Mouse (Mus musculus): ENCODE results near the gene Slamf1.

The Slamf1 gene

DNA sequence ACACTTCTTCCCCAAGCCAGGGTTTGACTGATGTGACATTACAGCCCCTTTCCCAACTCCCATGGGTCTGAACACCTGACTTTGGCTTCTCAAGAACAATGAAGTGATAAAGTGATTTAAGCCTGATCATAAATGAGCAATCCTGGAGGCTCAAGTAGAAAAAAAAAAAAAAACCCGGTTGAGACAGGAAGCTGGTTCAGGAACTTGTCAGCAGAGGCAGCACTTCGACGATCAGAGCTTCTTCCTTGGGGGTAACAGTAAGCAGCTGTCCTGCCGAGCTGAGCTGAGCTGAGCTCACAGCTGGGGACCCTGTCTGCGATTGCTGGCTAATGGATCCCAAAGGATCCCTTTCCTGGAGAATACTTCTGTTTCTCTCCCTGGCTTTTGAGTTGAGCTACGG, at the start of gene Slamf1:
Slamf1 (plus strand) TSS at position 230 of the 400 bp plus-strand sequence.
- peak; percentile 82 for DNase-seq

GRCm38 (mm10) chr1:171731195-171731594, 35.7 kb upstream of the Slamf1 start:
- peak; percentile 31 for DNase-seq

DNA sequence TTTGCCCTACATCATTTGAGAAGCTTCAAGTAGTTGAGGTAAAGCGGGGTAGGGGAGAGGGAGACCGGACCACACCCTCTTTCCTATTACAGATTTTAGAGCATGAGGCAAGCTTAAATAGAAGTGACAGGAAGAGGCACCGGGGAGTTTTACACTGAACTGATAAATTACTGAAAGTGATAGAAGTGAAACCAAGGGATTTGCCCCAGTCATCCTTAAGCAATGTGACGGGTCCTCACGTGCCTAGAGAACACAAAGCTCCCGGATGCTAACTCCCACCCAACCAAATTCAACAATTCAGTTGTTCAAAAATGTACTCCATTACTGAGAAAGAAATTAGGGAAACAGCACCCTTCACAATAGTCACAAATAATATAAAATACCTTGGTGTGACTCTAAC, 32.0 kb upstream of the Slamf1 start:
- no peak for DNase-seq

DNA sequence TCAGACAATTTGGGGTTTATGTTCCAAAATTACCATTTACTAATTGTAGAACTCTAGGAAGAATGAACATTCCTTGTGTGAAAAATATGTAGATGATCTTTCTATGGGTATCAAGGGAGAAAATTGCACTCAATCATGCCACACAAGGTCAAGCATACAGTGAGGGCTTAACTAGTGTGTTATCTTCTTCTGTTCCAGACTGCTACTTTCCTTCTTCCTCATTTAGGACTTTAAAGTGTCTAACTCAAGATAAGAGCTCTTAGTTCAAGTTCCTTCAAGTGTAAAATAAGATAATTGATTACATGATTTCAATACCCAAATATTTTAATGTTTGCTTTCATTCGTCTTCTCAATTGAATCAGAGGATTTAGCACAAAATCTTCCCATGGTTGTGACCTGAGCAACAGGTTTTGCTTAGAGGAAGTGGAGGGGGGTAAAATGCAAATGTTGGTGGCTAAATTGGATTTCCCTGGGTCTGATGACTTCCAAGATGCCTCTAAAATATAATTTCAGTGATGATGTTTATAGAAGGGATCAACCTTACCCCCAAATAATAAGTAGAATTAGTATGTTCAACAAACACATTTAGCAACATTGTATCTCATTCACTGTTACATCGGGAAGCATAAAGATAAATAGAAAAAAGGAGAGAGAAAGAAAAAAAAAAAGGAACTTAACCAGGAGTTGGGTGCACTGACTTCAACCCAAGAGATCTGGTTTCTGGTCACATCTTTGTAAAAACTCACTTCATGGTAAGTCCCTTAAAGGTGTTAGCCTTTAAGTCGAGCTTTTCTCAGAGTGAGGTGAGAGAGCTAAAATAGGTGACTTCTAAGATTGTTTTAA, 18.6 kb upstream of the Slamf1 start:
- no peak for DNase-seq

- DNase-seq: no peak
Observed at GRCm38 (mm10) chr1:171761853-171762448, 5.0 kb upstream of the Slamf1 start.

DNA sequence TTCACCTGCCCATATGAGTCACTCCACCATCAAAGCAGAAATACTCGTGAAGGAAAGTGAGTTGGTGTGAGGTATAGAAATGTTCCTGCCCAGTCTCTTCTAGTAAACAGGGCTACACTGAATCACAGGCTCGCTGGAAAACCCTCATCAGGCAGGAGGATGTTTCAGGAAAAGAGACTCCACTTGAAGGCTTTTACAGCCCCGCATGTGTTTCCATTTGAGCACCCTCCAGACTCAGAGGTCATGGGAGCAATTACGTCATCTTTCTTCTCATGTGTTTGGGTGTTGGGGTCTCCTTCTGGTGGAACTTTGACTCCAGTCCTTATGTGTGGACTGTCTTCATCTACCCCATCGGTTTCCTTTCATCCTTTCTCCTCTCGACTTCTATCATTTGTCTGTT, 4.1 kb downstream of the Slamf1 start:
- peak; percentile 21 for DNase-seq

DNA sequence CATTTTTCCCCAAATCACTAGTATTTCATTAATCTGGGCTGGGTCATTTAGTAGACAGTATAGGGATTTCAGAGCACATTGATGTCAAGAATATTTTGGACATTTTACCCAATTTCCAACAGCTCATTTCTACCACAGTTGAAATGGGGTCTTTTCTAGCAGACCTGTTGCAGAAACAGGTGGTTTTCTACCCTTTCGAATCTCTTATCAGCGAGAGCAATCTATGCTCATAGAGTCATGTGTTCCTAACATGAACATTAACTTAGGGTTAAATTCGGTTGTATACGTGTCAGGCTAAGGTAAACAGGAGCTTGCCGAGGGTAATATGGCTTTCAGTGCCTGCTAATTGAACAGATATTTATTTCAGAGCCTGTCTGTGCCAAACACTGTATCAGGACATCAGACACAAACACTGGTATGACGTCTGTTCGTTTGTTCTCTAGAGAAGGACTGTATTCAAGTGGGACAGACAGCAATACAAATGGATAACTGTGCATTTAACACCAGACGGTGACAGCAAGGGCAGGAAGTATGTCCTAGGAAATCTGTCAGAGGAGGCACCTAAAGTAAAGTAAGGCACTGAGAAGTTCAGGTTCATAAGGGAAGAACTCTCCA, 5.3 kb downstream of the Slamf1 start:
- DNase-seq: peak; percentile 30

DNA sequence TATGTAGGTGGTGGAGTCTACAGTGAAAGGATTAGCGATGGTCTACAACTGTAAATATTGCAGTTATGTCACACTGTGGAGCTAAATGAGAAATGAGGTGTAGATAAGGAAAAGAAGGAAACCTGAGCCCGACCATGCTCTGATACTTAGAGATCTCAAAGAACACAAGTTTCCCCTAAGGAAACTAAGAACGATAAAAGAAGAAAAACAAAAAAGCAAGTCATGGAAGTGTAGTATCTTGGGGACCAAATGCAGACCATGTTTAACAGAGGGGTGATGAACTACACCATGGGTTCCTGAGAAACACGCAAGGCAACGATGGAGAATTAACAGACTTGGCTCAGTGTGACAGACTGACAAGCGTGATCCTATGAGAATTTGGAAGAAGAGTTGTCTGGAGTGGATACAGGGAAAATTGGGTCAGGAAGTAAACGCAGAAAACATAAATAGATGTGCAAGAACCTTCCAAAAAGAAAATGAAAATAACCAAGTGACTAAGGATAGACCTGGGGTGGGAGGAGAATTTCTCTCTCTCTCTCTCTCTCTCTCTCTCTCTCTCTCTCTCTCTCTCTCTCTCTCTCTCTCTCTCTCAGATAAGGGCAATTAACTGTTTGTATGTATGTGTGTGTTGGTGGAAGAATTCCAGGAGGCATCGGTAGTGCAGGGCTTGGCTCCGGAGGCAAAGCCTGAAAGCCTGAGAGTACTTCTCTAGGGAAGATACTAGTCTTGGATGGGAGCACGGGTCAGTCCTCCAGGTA, 6.5 kb downstream of the Slamf1 start:
- no peak for DNase-seq

GRCm38 (mm10) chr1:171774266-171774665, 7.3 kb downstream of the Slamf1 start:
- DNase-seq: no peak

DNA sequence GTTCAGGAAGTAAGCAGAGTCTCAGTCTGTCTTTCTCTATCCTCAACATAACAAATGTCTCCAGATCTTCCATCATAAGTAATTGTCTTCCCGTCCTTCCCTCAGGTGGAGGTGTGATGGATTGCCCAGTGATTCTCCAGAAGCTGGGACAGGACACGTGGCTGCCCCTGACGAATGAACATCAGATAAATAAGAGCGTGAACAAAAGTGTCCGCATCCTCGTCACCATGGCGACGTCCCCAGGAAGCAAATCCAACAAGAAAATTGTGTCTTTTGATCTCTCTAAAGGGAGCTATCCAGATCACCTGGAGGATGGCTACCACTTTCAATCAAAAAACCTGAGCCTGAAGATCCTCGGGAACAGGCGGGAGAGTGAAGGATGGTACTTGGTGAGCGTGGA, 7.8 kb downstream of the Slamf1 start:
- no peak for DNase-seq

DNA sequence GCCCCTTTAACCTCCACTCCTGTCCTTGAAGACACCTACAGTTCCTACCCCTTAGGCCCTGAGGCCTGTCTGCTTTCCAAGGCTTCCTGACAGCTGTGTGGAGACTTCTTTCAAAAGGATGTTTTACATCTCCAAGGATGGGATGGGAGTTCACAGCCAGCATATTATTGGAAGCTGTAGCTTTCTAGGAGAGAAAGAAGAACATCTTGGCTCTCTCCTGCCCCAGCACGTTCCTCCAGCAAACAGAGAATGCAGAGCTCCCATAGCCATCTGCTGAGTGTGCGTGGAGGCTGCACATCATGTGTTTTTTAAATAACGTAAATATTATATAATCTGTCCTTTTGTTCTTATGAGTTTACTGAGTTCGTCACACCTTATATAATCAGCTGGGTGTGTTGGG, 8.9 kb downstream of the Slamf1 start:
- no peak for DNase-seq

GRCm38 (mm10) chr1:171777026-171777425, 10.1 kb downstream of the Slamf1 start:
- peak; percentile 80 for DNase-seq

DNA sequence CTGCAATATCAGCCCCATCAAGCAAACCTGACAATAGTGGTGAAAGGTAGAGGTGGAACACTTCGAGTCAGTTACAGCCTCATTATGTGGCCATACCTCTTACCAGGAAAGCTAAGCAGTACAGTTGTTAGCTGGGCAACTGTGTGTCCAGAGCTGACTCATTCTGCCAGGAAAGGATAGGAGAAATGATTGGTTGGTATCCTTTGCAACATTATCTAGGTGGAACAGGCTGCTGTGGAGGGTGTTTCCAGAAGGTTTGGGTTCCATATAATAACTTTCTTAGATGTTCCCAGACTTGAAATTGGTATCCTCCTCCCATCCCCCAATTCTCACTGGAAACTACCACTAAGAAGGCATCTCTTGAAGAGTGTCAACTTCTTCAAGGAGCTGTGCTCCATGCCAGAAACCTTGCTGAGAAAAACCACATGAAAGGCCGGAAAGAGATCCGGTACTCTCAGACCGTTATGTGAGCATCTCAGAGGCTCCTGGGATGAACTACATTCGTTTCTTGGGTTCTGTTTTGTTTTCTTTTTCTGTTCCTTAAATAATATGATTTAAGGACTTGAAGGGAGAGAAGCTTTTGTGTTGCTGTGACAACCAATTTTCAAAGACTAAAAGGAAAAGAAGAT, 15.5 kb downstream of the Slamf1 start:
- peak; percentile 80 for DNase-seq

DNA sequence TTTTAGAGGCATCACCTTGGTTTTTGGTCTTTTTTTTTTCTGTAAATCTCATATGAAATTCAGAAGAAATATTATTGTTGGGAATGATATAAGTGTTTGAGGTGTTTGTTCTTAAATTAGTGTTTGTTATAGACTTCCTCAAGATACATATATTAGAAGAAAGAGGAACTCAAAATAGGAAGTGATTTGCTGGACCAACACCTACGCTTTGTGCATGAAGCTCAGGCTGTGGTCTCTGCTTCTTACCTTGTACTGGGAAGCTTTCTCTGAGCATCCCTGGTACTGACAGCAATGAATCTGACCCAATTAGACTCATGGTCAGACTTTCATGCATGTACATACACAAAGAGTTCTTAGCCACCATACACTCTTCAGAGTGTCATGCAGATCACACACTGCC, 18.9 kb downstream of the Slamf1 start:
- DNase-seq: no peak

DNA sequence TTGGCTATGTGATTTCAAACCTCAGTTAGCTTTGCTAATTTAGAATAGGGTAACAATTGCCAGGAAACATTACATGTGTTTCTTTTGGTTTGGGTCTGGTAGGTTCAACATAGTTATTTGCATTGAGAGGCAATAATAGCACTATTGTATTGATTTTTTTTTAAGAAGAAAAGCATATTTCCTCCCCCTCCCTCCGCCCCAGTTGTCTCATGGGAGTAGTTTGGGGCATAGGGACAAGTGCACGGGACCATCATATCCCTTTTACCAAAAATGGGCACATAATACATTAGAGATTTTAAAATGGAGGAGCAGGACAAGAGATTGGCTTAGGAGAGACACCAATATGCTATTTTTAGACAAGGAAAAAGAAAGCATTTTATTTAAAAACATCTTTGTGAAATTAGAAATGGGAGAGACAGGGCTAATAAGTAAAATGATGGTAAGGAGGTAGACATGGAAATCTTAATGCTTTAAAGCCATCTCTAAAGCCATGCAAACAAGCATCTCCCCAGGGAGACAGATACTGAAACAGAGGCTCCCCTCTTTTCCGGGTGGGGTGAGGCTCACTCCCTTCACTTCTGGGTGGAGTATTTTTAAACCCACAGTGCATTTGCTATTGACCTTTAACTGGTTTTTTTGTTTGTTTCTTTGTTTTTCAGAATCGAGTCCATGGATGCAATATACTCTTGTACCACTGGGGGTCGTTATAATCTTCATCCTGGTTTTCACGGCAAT, 20.5 kb downstream of the Slamf1 start:
- DNase-seq: no peak

DNA sequence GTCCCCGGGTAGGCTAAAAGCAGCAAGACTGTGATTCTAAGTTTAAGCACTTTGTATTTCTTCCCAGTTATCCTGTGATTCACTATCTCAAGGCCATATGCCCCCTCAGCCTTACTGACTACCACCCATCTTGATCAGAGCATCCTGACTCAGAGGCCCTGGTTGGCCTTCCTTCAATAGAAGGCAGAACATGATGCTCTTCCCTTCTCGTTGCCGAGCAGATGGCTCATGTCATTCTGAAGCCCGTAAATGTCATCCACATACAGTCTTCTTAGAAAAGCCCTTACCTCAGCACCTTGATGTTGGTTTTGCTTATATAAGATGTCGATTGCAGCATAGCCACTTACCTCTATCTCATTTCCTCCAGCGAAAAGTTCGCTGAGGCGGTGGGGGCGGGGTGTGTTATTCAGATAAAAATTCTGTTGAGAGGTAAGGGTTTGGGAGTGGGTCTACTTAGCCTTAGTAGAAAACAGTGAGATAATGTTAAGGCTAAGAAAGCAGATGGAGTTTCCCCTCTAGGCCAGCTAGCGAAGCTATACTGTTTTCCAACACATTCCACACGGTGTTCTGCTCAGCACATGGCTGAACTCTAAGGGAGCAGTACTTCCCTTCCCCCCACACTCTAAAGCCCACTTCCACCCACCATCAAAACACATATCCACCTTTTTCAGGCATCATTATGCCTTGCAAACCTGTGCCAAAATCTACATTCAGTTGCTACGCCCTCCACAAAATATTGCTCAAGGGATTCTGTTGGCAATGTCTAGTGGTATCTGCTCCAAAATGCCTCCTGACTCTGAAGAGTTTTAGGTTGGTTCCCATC, 21.7 kb downstream of the Slamf1 start:
- peak; percentile 64 for DNase-seq

GRCm38 (mm10) chr1:171789407-171789806, 22.5 kb downstream of the Slamf1 start:
- no peak for DNase-seq

- DNase-seq: no peak
Observed at GRCm38 (mm10) chr1:171791491-171791890, 24.6 kb downstream of the Slamf1 start.

GRCm38 (mm10) chr1:171796185-171796584, 29.3 kb downstream of the Slamf1 start:
- DNase-seq: no peak

- DNase-seq: no peak
Observed at GRCm38 (mm10) chr1:171797840-171798239, 30.9 kb downstream of the Slamf1 start.

DNA sequence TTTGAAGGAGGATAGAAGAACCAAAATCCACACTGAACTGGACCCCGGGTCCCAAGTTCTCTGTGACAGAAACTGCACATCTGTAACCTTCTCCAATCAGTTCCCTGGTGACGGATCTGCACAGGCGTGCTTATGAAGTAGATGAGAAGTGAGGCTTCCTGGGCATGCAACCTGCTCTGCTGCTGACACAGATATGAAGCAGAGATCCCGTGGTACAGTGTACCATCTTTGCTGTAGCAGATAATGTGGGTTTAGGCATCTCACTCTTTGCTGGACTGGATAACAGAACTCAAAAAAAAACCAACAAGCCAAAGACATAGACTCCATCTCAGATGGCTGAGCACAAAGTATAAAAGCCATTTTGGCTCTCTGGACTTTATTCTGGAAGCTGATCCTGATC, 32.7 kb downstream of the Slamf1 start:
- no peak for DNase-seq
